Mouse (Mus musculus): ENCODE data around the gene Vmn1r35.

DNA sequence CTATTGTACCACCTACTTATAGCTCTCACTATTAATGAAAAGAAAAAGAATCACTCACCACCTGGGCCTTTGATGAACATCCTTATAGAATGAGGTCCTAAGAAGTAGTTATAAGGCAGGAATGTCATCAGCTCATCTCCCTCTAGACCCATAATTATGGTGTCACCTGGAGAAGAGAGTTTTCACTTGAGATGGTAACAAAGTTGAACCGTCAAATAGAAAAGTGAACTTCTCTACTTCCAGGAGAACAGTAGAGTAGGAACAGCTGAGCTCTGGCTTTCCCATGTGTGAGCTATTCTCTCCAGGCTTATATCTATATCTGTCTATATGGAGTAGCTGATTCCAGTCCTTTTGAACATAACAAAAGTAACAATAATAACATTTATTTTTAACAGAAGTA is 41.9 kb downstream of the Vmn1r35 start, which contains the start of gene Vmn1r34:
- TF ChIP-seq CTCF (conservative IDR thresholded peaks at IDR 0.05; ENCODE audit: low read length) (no peak), POU5F1 (IDR thresholded peaks at IDR 0.05; ENCODE audit: borderline replicate concordance, low read length) (no peak)
